Mouse (Mus musculus) urinary bladder, postnatal 4 days (tissue): Measurements from ENCODE around the gene Scgb1b3.

ENCODE experiments used
- DNase-seq, 2 experiments: peaks; one replicate each; pipeline ENCODE4 v3.0.0; 2021 to 2022; ENCODE audit warnings: low spot score in 2 of 2

The Scgb1b3 gene

GRCm38 (mm10) chr7:31375292-31375691 is at the start of gene Scgb1b3:
Gene Scgb1b3 (plus strand): TSS chr7:31375592.
- no peak for DNase-seq

GRCm38 (mm10) chr7:31362022-31362560 is 13.3 kb upstream of the Scgb1b3 start, which contains the start of gene Scgb2b3:
Gene Scgb2b3 (minus strand): TSS chr7:31362072.
- DNase-seq: no peak
